Mouse (Mus musculus): ENCODE data around the gene Pafah1b2.

The Pafah1b2 gene

DNA sequence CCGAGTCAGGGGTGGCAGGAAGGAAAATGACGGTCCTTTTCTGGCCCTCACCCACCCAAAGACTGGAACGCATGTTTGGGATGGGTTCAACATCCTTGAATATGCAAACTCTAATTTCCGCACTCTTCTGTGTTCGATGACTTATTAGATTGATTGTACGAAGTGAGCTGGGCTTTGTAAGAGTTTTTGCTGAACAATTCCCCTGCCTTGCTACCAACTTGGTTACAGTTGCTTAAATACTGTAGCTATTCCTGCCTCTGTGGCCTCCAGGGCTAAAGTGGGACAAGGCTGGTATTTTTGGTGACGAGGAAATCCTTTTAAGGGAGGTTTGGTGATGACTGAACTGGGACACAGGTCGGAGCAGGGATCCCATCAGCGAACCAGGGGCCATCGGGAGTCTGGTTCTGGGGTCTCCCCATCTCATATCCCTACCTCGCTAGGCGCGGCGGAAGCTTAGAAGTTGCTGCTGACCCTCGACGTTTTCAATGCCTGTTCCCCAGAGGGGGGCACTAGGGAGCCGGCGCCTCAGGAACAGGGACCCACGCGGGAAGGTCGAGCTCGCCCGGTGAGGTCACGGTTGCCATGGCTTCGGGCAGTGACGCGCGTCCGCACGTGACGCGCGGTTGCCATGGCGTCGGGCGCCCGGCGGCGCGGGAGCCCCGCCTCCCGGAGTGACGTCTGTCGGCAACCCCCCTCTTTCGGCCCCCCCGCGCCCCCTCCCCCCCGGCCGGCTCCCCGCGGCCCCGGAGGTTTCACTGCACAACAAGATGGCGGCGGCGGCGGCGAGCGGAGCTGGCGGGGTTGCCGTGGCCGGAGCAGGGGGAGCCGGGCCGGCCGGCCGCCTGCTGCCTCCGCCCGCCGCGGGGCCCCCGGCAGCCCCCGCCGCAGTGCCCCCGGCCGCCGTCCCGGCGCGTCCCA, at the start of gene Pafah1b2, which contains the start of gene Sik3:
Gene Pafah1b2, minus strand, starts transcription at position 600 of the 918 bp plus-strand sequence.
Gene Sik3, plus strand, starts transcription at position 730 of the 918 bp plus-strand sequence.
- in situ Hi-C loops (cut with MboI; ENCODE audit: unreplicated experiment in 2 of 2) = no loop called here

DNA sequence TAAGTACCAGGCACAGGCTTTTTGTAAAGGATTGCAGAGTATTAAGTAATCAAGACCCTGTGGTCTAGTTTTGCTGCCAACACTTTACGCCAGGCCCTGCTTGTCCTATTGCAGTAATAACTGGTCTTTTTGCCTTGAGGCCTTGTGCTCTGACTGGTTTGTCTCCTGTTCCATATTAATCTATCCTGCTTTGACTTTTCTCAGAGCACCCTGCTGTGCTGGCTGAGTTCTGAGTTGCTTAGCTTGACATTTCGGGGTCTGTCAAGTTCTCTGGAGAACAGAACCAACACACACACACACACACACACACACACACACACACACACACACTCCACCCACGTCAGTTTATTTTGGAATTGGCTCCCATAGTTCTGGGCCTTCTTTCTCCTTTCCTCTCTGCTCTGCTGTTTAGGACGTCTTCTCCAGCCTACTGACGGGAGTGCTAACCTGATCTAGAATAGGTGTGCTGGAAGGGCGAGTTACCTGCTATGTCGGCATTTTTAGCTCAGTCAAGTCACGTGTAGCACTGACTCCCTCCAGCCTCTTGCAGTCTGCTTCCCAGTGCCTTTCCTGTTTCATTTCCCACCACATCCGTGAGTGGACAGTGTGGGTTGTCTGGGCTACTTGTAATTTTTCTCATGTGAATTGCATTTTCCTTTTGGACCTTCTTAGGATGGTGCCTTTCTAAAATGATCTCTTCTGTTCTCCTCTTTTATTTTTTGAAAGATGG, 49.4 kb upstream of the Pafah1b2 start:
- in situ Hi-C loops (cut with MboI; ENCODE audit: unreplicated experiment in 2 of 2) = no loop called here

DNA sequence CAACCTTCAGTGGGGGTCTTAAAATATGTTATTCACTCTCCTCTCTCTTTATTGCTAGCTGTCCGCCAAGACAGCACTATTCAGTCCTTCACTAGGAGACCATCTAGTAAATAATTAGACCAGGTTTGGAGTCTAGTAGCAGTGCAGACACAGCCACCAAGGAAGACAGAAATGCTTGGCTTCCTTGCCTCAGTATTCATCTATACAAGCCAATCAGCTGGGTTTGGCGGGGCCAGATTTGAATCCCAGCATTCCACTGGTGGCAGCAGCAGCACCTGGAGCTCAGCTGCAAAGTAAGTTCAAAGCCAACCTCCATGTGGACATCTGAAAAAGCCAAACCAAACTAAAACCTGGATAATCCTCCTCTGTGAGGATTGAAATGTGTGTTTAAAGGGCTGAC, 47.8 kb upstream of the Pafah1b2 start:
- in situ Hi-C loops (cut with MboI; ENCODE audit: unreplicated experiment in 2 of 2) = no loop called here

DNA sequence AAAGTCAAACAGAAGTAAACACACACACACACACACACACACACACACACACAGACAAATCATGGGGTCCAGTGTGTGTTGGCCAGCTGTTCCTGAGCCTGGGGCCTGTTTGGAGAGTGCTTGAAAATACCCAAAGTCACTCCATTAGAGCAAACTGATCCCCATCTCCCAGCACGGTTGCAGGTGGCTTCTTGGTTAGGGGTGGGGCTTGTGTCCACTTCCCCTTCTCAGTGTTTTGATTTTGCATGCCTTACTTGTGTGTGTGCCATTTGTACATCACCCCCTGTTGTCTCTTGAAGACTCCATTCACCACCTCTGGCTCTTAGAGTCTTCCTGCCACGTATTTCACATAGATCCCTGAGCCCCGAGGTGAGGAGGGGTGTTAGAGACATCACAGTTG, 45.6 kb upstream of the Pafah1b2 start:
- in situ Hi-C loops (cut with MboI; ENCODE audit: unreplicated experiment in 2 of 2) = no loop called here

DNA sequence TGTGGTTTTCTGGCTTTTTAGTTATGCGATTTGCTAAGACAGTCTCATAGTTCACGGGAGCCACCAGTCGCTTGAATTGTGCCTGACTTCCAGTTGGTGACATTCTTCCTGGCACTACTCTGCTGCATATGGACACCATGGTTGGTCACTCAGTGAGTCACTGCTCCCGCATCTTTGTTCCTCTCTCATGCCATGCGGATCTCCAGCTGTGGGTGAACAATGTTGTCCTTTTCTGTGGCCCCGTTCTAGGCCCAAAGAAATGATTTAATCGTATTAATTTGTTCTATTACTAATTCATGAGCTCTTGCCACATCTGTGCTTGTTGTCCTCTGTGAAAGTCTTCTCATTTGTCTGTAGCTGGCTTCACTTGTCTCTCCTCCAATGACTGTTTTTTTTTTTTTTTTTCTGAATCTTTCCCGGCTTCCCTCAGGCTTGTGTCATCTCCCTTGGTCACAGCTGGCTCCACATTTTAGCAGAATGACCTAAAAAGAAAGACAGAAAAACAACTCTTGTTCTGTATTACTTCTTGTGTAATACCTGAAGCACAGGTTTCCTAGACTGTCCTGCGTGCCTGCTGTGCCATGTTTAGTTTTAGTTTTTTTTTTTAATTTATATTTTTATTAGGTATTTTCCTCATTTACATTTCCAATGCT, 40.6 kb upstream of the Pafah1b2 start:
- in situ Hi-C loops (cut with MboI; ENCODE audit: unreplicated experiment in 2 of 2) = no loop called here

DNA sequence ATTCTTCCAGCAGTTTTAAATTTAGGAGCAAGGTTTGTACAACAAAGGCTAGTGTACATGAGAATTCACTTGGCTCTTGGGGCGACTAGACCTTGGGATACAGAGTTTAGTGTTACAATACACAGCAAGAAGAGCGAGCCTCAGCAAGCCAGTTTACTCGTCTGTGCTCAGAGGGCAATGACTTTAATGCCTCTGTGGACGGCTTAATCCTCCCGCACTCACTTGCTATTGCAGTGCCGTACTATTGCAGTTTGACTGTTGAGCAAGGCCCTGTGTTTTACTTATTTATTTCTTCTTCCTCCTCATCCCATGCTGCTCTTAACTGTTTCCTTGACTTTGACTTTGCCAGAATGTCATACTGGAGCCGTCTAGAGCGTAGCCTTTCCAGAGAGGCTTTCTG, 37.7 kb upstream of the Pafah1b2 start:
- in situ Hi-C loops (cut with MboI; ENCODE audit: unreplicated experiment in 2 of 2) = no loop called here

DNA sequence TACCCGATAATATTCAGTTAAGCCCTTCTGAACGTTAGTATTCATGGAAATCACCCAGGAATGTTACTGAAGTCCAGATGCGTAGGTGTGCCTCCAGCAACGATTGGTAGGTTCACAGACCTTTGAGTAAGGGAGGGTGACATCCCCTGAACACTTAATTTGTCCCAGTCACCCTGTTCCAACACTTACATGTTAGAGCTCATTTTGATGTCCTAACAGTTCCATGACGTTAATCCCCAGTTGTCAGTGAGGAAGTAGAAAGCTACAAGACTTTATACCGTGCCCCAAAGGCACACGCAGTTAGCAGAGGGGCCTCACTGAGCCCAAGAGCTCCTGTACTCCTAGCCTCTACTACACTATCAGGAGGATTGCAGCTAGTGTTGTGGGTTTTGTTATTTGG, 37.0 kb upstream of the Pafah1b2 start:
- in situ Hi-C loops (cut with MboI; ENCODE audit: unreplicated experiment in 2 of 2) = no loop called here

DNA sequence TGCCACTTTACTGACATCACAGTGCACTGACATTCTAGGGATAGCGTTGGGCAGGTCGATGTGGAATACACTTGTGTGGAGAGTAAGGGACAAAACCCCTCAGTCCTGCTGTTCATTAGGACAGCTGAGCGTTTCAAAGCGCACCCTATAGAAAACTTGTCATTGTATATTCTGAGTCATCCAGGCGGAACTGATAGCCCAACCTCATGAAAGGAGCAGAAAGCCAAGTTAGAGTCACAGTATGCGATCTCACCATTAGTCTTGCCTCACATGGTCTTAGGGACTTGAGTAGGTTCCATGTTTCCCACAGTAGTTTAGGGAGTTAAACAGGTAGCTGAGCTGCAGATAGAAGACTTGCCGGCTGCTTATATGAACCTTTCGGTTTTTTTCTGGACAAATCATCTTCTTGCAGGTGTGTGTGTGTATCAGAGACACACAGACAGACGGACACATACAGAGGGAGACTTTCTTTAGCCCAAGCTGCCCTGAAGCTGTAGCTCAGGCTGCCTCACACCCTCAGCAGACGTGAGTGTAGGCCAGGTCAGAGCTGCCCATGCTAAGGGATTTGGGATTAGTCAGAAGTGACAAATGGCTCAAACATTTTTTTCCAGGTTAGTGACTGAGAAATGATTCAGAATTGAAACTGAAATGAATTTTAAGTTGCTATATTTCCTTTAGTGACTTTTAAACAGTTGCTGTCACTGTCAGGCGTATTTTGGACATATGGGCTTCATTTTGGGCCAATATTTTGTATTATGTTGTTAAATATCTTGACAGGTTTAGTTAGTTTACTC, 34.4 kb upstream of the Pafah1b2 start:
- in situ Hi-C loops (cut with MboI; ENCODE audit: unreplicated experiment in 2 of 2) = no loop called here

DNA sequence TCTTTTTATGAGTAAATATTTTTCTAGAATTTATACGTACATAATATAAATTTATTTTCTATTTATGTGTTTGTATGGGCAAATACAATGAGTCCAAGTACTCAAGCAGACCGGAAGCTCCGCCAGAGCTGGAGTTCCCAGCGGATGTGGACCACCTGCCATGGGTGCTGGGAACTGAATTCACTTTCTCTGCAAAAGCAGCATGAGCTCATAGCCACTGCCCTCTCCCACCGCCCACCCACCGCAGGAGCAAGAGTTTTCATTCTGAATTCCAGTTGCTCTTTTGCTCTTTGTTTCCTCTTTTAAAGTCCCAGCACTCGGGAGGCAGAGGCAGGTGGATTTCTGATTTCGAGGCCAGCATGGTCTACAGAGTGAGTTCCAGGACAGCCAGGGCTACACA, 31.1 kb upstream of the Pafah1b2 start:
- in situ Hi-C loops (cut with MboI; ENCODE audit: unreplicated experiment in 2 of 2) = no loop called here

DNA sequence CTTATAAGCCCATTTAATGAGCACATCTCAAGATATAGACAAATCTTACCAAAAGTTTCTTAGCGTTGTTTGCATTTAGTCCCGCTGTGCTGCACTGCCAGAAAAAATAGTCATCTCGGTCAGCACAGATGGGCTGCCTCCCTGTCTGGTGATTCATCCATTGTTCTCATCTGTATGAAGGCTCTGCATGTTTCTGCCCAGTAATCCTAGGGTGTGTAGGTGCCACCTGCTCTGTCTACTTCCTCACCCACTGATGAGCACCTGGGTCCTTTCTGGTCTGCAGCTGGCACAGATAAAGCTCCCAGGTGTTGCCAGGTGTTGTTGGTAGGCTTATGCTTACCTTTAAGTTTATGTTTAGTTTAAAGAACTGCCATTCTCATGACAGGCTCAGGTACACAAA, 29.9 kb upstream of the Pafah1b2 start:
- in situ Hi-C loops (cut with MboI; ENCODE audit: unreplicated experiment in 2 of 2) = no loop called here

DNA sequence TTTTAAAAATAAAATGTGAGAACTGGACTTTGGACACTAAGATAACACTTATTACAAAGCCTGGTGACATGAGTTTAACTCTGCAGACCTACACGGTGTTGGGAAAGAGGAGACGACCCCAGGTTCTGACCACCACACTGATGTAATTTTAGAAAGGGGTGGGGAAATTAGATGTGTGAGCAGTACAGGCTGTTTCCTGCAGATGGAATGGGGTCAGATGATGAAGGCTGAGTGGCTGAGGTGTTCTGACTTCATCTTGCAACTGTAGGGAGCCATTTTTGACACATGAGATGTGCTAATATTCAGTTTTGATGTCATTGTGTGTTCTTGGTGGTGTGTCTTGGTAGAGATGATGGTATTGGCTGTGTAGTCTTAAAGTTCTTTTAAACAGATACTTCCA, 28.7 kb upstream of the Pafah1b2 start:
- in situ Hi-C loops (cut with MboI; ENCODE audit: unreplicated experiment in 2 of 2) = no loop called here

DNA sequence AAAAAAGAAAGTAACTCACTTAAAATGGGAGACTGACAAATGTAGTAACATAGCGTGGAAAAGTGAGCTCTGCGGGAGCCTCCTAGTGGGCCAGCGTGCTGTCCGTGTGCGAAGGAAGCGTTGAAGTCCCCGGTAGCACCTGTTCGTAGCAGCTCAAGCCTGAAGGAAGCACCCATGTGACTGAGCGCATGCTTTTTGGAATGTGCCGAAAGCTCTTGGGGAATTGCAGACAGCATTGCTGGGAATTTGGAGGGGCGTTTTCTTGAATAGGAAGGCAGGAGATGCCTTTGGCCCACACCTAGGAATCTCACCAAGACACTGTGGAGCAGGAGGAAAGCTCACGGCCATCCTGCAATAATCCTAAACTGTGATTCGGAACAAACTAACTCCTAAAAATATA, 26.3 kb upstream of the Pafah1b2 start:
- in situ Hi-C loops (cut with MboI; ENCODE audit: unreplicated experiment in 2 of 2) = no loop called here

DNA sequence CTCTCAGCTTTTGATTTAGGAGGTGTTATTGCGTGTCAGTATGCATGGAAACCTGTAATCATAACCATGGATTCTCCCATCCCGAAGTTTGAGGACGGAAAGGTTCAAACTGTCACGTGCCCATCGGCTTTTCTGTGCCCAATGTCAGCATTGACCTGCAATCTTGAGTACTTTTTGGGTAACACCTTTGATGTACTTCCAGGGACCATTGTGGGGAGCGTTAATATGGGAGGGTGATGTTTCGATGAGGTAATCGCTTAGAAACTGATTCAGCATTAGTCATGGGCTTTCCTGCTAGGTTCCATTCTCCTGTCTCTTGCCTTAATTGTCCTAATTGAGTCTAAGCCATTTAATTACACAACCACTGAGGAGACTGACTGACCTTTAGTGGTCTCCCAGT, 24.4 kb upstream of the Pafah1b2 start:
- in situ Hi-C loops (cut with MboI; ENCODE audit: unreplicated experiment in 2 of 2) = no loop called here

DNA sequence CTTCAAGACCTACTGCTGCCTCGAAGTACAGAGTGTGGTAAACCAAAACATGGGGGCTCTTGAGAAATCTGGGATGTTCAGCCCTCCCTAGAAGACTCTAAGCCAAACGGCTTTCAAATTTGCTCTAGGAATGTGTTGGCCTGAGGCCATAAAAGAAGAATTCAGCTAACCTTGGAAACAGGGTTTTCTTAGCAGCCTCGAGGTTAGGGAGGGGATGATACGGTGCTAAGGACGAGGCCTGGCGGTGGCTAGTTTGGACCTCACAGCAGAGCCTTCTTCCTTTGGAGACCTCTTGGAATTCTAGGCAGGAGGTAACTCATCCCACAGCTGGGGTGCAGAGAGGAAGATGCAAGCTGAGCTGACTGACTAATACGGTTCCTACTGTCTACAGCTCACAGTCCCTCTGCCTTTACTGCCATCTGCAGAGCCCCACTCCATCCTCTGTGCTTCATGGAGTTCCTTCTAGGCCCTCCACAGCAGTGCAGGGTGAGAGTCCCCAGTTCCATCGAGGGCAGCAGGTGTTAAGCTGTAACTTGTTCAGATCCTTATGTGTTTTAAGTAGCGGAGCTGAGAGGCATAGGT, 22.9 kb upstream of the Pafah1b2 start:
- in situ Hi-C loops (cut with MboI; ENCODE audit: unreplicated experiment in 2 of 2) = no loop called here

DNA sequence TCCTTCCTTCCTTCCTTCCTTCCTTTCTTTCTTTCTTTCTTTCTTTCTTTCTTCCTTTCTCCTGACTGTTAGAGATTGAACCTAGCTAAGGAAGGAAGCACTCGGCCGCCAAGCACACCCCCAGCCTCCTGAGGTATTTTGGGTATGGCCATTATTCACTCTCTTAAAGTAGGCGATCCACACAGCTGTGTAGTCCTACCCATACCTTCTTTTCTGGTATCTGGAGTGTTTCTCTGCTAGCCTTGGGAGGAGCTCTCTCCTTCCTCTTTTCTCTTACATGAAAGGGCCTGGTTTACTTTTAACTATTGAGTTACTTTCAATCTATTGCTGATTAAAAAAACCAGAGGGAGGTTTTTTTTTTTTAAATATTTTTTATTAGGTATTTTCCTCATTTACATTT, 21.4 kb upstream of the Pafah1b2 start:
- in situ Hi-C loops (cut with MboI; ENCODE audit: unreplicated experiment in 2 of 2) = no loop called here

DNA sequence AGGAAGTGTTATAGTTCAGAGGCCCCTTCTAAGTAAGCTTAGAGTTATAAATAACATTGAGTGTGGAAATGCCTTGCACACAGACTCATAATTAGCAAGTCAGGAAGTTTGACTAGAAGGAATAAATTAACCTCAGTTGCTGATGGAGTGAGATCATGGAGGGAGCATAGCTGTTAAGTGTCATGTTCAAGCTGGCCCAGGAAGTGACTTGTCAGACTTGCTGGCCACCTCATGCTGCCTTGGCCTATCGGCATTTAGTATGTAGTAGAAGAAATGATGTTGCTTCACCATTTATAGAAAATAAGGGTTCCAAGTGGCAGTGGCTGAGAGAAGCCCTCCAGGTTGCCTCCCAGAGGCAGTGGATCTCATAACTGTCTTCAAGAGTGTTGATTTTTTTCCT, 20.6 kb upstream of the Pafah1b2 start:
- in situ Hi-C loops (cut with MboI; ENCODE audit: unreplicated experiment in 2 of 2) = no loop called here

DNA sequence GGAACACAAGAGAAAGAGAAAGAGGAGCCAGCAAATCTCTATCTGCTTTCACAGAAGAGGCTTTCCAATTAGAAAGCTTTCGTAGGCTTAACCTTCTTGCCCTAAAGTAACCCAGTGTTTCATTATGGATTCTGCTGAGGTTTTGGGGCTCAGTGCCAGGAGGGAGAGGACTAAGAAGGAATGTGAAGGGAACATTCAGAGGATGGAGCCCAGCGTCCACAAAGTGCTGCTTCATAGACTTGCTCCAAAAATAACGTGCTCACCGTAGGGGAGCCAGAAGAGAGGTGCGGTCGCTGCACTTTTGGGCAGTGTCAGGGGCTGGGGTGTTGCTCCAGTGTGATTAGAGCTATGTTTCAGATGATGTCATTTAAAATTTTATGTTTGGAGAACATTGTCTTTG, 19.7 kb upstream of the Pafah1b2 start:
- in situ Hi-C loops (cut with MboI; ENCODE audit: unreplicated experiment in 2 of 2) = no loop called here

DNA sequence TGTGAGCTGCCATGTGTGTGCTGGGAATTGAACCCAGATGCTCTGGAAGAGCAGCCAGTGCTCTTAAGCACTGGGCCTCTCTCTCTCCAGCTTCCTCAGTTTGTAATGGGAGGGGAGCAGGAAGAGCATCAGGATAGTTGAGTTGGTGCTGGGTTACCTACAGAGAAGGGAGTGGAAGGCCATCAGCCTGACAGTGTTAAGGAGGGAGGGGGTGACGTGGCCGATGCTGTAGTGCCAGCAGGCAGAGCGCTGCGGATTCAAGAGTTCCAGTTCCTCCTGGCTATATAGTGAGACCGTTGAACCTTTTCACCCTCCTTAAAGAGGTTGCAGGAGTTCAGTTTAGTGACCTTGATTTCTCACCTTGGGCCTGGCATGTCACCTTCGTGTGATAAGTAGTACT, 18.5 kb upstream of the Pafah1b2 start:
- in situ Hi-C loops (cut with MboI; ENCODE audit: unreplicated experiment in 2 of 2) = no loop called here

DNA sequence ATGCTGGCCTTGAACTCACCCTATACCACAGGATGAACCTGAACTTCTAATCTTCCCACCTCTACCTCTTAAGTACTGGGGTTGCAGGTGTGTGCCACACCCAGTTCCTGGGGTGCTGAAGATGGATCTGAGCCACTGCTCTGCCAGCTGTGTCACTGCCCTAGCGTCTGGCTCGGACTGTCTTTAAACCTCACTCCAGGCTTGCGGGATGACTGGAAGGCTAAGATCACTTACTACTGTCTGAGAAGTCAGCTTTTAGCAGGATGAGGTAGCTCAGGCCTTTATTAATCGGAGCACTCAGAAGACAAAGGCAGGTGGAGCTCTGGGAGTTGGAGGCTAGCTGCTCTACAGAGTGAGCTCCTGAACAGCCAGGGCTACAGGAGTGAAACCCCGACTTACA, 17.7 kb upstream of the Pafah1b2 start:
- in situ Hi-C loops (cut with MboI; ENCODE audit: unreplicated experiment in 2 of 2) = no loop called here

DNA sequence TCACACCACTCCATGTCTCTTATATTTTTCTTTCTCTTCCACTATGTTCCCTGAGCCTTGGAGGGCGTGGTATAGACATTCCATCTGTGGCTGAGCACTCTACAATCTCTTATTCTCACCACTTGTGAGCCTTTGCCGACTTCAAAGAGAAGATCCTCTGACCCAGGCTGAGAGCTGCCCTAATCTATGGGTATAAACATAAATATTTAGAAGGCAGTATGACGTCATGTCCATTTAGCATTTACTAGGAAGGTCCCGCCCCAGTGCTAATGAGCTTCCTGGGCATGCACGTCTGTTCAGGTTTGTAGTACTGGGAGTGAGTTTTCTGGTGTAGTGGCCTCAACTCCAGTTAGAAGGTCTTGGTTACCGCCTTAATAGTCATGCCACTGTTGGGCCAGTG, 17.0 kb upstream of the Pafah1b2 start:
- in situ Hi-C loops (cut with MboI; ENCODE audit: unreplicated experiment in 2 of 2) = no loop called here
